Mouse (Mus musculus) forebrain, embryonic 16.5 days (tissue): ENCODE results near the gene Prss32. TPM values are rescaled to one million over a fixed set of nuclear protein-coding genes. Genes with fewer than 3 reads are reported as not detected.

Experiments used
- ATAC-seq: fragments of 200-750 bp; cut with Nextera tagmentation; 2 replicates; pipeline ENCODE4 v1.8.0; 2017; ENCODE audit warnings: mild to moderate bottlenecking, moderate library complexity
- H3K27ac ChIP-seq: fragments of 300-500 bp; sonication (generic); 2 replicates; pipeline ENCODE4 v1.5.1; 2014; ENCODE audit warnings: low read length, control low read depth
- H3K27me3 ChIP-seq: fragments of 300-500 bp; sonication (generic); replicated peaks from 2 replicates; pipeline ENCODE4 v1.6.1; 2014; ENCODE audit warnings: low read length; ENCODE audit not compliant: control insufficient read depth, insufficient read depth
- H3K36me3 ChIP-seq: fragments of 300-500 bp; sonication (generic); 2 replicates; pipeline ENCODE4 v1.6.1; 2014; ENCODE audit not compliant: control insufficient read depth, insufficient read depth
- H3K4me1 ChIP-seq: fragments of 300-500 bp; sonication (generic); replicated peaks from 2 replicates; pipeline ENCODE4 v1.6.1; 2014; ENCODE audit warnings: low read length; ENCODE audit not compliant: control insufficient read depth, insufficient read depth
- H3K4me2 ChIP-seq: fragments of 300-500 bp; sonication (generic); 2 replicates; pipeline ENCODE4 v1.6.1; 2014; ENCODE audit warnings: mild to moderate bottlenecking, low read length, control low read depth
- H3K4me3 ChIP-seq: fragments of 300-500 bp; sonication (generic); replicated peaks from 2 replicates; pipeline ENCODE4 v1.5.1; 2014; ENCODE audit warnings: mild to moderate bottlenecking, low read length, control low read depth
- H3K9ac ChIP-seq: fragments of 300-500 bp; sonication (generic); replicated peaks from 2 replicates; pipeline ENCODE4 v1.6.1; 2014; ENCODE audit warnings: low read depth, low read length, control low read depth
- H3K9me3 ChIP-seq: fragments of 300-500 bp; sonication (generic); 2 replicates; pipeline ENCODE4 v1.6.1; 2016; ENCODE audit warnings: low read length; ENCODE audit not compliant: control insufficient read depth
- WGBS: fragments of 180-500 bp; shearing (Covaris S2); extraction: QIAGEN DNeasy Blood & Tissue Kit; methylation state at CpG from one replicate; pipeline ENCODE4 v1.1.7; 2014; 5-methylcytosine and 5-hydroxymethylcytosine counted together
- polyA plus RNA-seq: library from polyadenylated mRNA; unstranded; fragments of >200 nt; fragmentation: Nextera tagmentation; extraction: Ambion mirVana; gene quantifications from 2 replicates; pipeline ENCODE4 v1.2.1, GENCODE M21; 2015

Gene Prss32
- polyA plus RNA-seq, 1 experiment from 2014 or later = not detected

- Histone ChIP-seq H3K9ac (no peak overlapping the region), H3K27ac (no peak overlapping the region), H3K9me3 (peaks cover 25% of the 10 kb centered on the region), H3K4me1 (no peaks in the 10 kb centered on the region), H3K4me3 (no peak overlapping the region), H3K4me2 (no peak overlapping the region), H3K36me3 (peaks cover 87% of the 10 kb centered on the region), H3K27me3 (no peaks in the 10 kb centered on the region)
- WGBS = 97% methylated on average over 16 of the region's 16 CpGs
- ATAC-seq = no peak
Measured at GRCm38 (mm10) chr17:23815641-23816040, 28.0 kb upstream of the Prss32 start.

GRCm38 (mm10) chr17:23818579-23818978, 25.1 kb upstream of the Prss32 start:
- Histone ChIP-seq H3K36me3 (peaks cover 76% of the 10 kb centered on the region), H3K9ac (no peak overlapping the region), H3K4me1 (no peaks in the 10 kb centered on the region), H3K4me3 (no peak overlapping the region), H3K9me3 (peaks cover 25% of the 10 kb centered on the region), H3K27me3 (no peaks in the 10 kb centered on the region), H3K4me2 (no peak overlapping the region), H3K27ac (no peak overlapping the region)
- 98% methylated on average over 8 of the region's 8 CpGs for WGBS
- ATAC-seq = no peak

- H3K9ac ChIP-seq = no peak overlapping the region
- H3K9me3 ChIP-seq = peaks cover 25% of the 10 kb centered on the region
- 99% methylated on average over 25 of the region's 25 CpGs for WGBS
- H3K36me3 ChIP-seq = peaks cover 73% of the 10 kb centered on the region
- no peak overlapping the region for H3K4me3 ChIP-seq
- no peaks in the 10 kb centered on the region for H3K27me3 ChIP-seq
- H3K4me1 ChIP-seq = no peaks in the 10 kb centered on the region
- H3K27ac ChIP-seq = no peak overlapping the region
- no peak for ATAC-seq
- no peak overlapping the region for H3K4me2 ChIP-seq
Measured at GRCm38 (mm10) chr17:23819235-23819634, 24.4 kb upstream of the Prss32 start.

- no peak overlapping the region for H3K4me3 ChIP-seq
- H3K9me3 ChIP-seq = peaks cover 22% of the 10 kb centered on the region
- WGBS = 95% methylated on average over 5 of the region's 5 CpGs
- peaks cover 61% of the 10 kb centered on the region for H3K36me3 ChIP-seq
- H3K27me3 ChIP-seq = no peaks in the 10 kb centered on the region
- H3K9ac ChIP-seq = no peak overlapping the region
- H3K4me2 ChIP-seq = no peak overlapping the region
- no peak overlapping the region for H3K27ac ChIP-seq
- H3K4me1 ChIP-seq = no peaks in the 10 kb centered on the region
- no peak for ATAC-seq
Measured at GRCm38 (mm10) chr17:23820731-23821130, 22.9 kb upstream of the Prss32 start.

- no peak overlapping the region for H3K9ac ChIP-seq
- WGBS = 81% methylated on average over 6 of the region's 6 CpGs
- ATAC-seq = no peak
Measured at GRCm38 (mm10) chr17:23822094-23822493, 21.6 kb upstream of the Prss32 start.

GRCm38 (mm10) chr17:23823018-23823417, 20.6 kb upstream of the Prss32 start:
- no peak overlapping the region for H3K4me2 ChIP-seq
- H3K9me3 ChIP-seq = peaks cover 21% of the 10 kb centered on the region
- H3K36me3 ChIP-seq = peaks cover 44% of the 10 kb centered on the region
- H3K4me1 ChIP-seq = peaks cover 11% of the 10 kb centered on the region
- WGBS = 85% methylated on average over 16 of the region's 16 CpGs
- H3K9ac ChIP-seq = no peak overlapping the region
- no peaks in the 10 kb centered on the region for H3K27me3 ChIP-seq
- H3K27ac ChIP-seq = no peak overlapping the region
- peak; percentile 13; the same call in 1 of the 2 replicates for ATAC-seq
- H3K4me3 ChIP-seq = no peak overlapping the region

More at GRCm38 (mm10) chr17:23822094-23822493, 21.6 kb upstream of the Prss32 start:
- Histone ChIP-seq H3K27me3 (no peaks in the 10 kb centered on the region), H3K4me3 (no peak overlapping the region), H3K36me3 (peaks cover 54% of the 10 kb centered on the region), H3K9me3 (peaks cover 22% of the 10 kb centered on the region), H3K4me1 (peaks cover 2% of the 10 kb centered on the region; the same call in 1 of the 2 replicates), H3K4me2 (no peak overlapping the region), H3K27ac (no peak overlapping the region)

- WGBS = 93% methylated on average over 12 of the region's 12 CpGs
- H3K4me3 ChIP-seq = no peak overlapping the region
- ATAC-seq = no peak; the same call in 1 of the 2 replicates
- peaks cover 38% of the 10 kb centered on the region for H3K36me3 ChIP-seq
- H3K9ac ChIP-seq = no peak overlapping the region
- H3K27me3 ChIP-seq = no peaks in the 10 kb centered on the region
- no peak overlapping the region for H3K27ac ChIP-seq
- H3K4me2 ChIP-seq = no peak overlapping the region
- peaks cover 14% of the 10 kb centered on the region for H3K4me1 ChIP-seq
- H3K9me3 ChIP-seq = peaks cover 16% of the 10 kb centered on the region
Measured at GRCm38 (mm10) chr17:23823614-23824013, 20.0 kb upstream of the Prss32 start.

GRCm38 (mm10) chr17:23825591-23825990, 18.1 kb upstream of the Prss32 start:
- no peak overlapping the region for H3K4me3 ChIP-seq
- H3K9me3 ChIP-seq = no peaks in the 10 kb centered on the region
- H3K36me3 ChIP-seq = peaks cover 19% of the 10 kb centered on the region
- peaks cover under 1% of the 10 kb centered on the region for H3K27me3 ChIP-seq
- no peak overlapping the region for H3K27ac ChIP-seq
- no peak overlapping the region for H3K4me2 ChIP-seq
- no peak for ATAC-seq
- H3K4me1 ChIP-seq = peaks cover 18% of the 10 kb centered on the region
- WGBS = 86% methylated on average over 4 of the region's 4 CpGs
- no peak overlapping the region for H3K9ac ChIP-seq

GRCm38 (mm10) chr17:23828271-23829001, 15.2 kb upstream of the Prss32 start:
- peaks cover 7% of the 10 kb centered on the region for H3K27me3 ChIP-seq
- H3K9ac ChIP-seq = peak overlapping the region; percentile 76
- no peaks in the 10 kb centered on the region for H3K9me3 ChIP-seq
- peaks cover 18% of the 10 kb centered on the region for H3K4me1 ChIP-seq
- H3K27ac ChIP-seq = peak overlapping the region; percentile 77
- H3K4me2 ChIP-seq = peak overlapping the region; percentile 79
- peak; percentile 74 for ATAC-seq
- WGBS = under 1% methylated on average over 43 of the region's 47 CpGs
- peak overlapping the region; percentile 80 for H3K4me3 ChIP-seq
- H3K36me3 ChIP-seq = peaks cover 10% of the 10 kb centered on the region
